Mouse (Mus musculus): ENCODE measurements around the gene Ccnd3. TPM values are rescaled to one million over a fixed set of nuclear protein-coding genes. Genes with fewer than 3 reads are reported as not detected.

Ccnd3 gene
- polyA plus RNA-seq, 1 experiment from 2014 or later = 260 TPM

DNA sequence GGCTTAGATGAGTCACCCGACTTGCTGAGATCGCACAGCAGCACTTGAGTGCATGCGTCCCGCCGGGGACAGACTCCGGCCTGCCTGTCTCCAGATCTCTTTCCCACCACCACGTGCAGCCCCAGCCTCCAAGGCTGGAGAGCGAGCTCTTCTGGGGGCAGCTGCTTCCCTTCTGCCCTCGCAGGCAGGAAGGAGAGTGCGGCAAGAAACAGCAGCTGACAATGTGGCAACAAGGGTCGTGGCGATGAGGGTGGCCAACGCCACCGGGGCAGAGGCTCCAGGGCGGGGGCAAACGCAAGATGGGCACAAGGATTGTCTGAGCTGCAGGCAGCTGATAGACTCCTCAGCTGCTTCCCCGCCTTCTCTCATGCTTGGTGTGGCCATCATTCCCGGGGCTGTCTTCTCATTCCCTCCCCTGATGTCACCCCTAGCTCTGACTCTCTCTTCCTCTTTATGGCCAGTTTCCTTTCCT lies 18.4 kb downstream of the Ccnd3 start:
- peaks cover 15% of the 10 kb centered on the region for H3K4me1 ChIP-seq (ENCODE audit: control insufficient read depth, insufficient read depth, low read length)
- 79% methylated on average over 18 of the region's 18 CpGs for WGBS
- no peaks in the 10 kb centered on the region for H3K27me3 ChIP-seq (ENCODE audit: control insufficient read depth, insufficient read depth, low read length)
- no peaks in the 10 kb centered on the region for H3K9me3 ChIP-seq (ENCODE audit: control insufficient read depth, low read length)
- DNase-seq (ENCODE audit: low spot score) (no peak), ATAC-seq (ENCODE audit: insufficient read depth, low FRiP score, low TSS enrichment) (no peak)
- no peak overlapping the region for H3K4me2 ChIP-seq (ENCODE audit: low read depth)
- H3K9ac ChIP-seq (ENCODE audit: low read length) = peak overlapping the region; percentile 0; the same call in 1 of the 2 replicates
- H3K36me3 ChIP-seq (ENCODE audit: control insufficient read depth, insufficient read depth, low read length) = no peaks in the 10 kb centered on the region
- H3K27ac ChIP-seq (ENCODE audit: low read depth, low read length) = 0 out of 2 replicates have a peak overlapping the region, but pooled peaks have one; percentile 75
- no peak overlapping the region for H3K4me3 ChIP-seq (ENCODE audit: low read depth, low read length)

GRCm38 (mm10) chr17:47524055-47524454 lies 19.2 kb downstream of the Ccnd3 start:
- Histone ChIP-seq H3K27ac (ENCODE audit: low read depth, low read length) (0 out of 2 replicates have a peak overlapping the region, but pooled peaks have one; percentile 20), H3K36me3 (ENCODE audit: control insufficient read depth, insufficient read depth, low read length) (no peaks in the 10 kb centered on the region), H3K4me1 (ENCODE audit: control insufficient read depth, insufficient read depth, low read length) (peaks cover 15% of the 10 kb centered on the region), H3K4me3 (ENCODE audit: low read depth, low read length) (no peak overlapping the region), H3K4me2 (ENCODE audit: low read depth) (no peak overlapping the region), H3K27me3 (ENCODE audit: control insufficient read depth, insufficient read depth, low read length) (no peaks in the 10 kb centered on the region), H3K9ac (ENCODE audit: low read length) (no peak overlapping the region), H3K9me3 (ENCODE audit: control insufficient read depth, low read length) (no peaks in the 10 kb centered on the region)
- no peak for DNase-seq (ENCODE audit: low spot score)
- no peak for ATAC-seq (ENCODE audit: insufficient read depth, low FRiP score, low TSS enrichment)
- 89% methylated on average over 7 of the region's 8 CpGs for WGBS

DNA sequence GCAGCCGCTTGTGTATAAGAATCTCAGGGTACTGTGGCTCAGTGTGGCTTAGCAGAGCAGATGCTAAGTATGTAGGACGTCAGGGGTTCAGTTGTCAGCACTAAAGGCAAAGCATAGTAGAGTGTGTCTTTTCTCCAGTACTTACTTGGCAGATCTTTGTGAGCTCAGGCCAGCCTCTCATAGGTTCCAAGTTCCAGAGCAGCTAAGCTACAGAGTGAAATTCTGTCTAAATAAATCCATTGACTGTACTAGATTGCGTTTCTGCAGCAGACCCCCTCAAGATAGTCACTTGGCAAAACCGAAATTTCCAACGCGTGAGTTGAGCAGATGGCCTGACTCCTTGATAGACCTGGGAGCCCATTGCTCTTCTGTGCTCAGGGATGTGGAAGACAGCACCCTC lies 20.1 kb downstream of the Ccnd3 start:
- peaks cover 15% of the 10 kb centered on the region for H3K4me1 ChIP-seq (ENCODE audit: control insufficient read depth, insufficient read depth, low read length)
- no peaks in the 10 kb centered on the region for H3K9me3 ChIP-seq (ENCODE audit: control insufficient read depth, low read length)
- H3K36me3 ChIP-seq (ENCODE audit: control insufficient read depth, insufficient read depth, low read length) = no peaks in the 10 kb centered on the region
- WGBS = 93% methylated on average over 6 of the region's 6 CpGs
- ATAC-seq (ENCODE audit: insufficient read depth, low FRiP score, low TSS enrichment) = no peak
- H3K27ac ChIP-seq (ENCODE audit: low read depth, low read length) = no peak overlapping the region
- H3K9ac ChIP-seq (ENCODE audit: low read length) = no peak overlapping the region; the same call in 1 of the 2 replicates
- H3K4me2 ChIP-seq (ENCODE audit: low read depth) = no peak overlapping the region
- no peak overlapping the region for H3K4me3 ChIP-seq (ENCODE audit: low read depth, low read length)
- DNase-seq (ENCODE audit: low spot score) = no peak
- no peaks in the 10 kb centered on the region for H3K27me3 ChIP-seq (ENCODE audit: control insufficient read depth, insufficient read depth, low read length)

- H3K4me2 ChIP-seq (ENCODE audit: low read depth) = no peak overlapping the region
- DNase-seq (ENCODE audit: low spot score) (no peak), ATAC-seq (ENCODE audit: insufficient read depth, low FRiP score, low TSS enrichment) (no peak)
- no peaks in the 10 kb centered on the region for H3K36me3 ChIP-seq (ENCODE audit: control insufficient read depth, insufficient read depth, low read length)
- H3K27me3 ChIP-seq (ENCODE audit: control insufficient read depth, insufficient read depth, low read length) = no peaks in the 10 kb centered on the region
- 79% methylated on average over 17 of the region's 17 CpGs for WGBS
- no peaks in the 10 kb centered on the region for H3K9me3 ChIP-seq (ENCODE audit: control insufficient read depth, low read length)
- H3K4me1 ChIP-seq (ENCODE audit: control insufficient read depth, insufficient read depth, low read length) = peaks cover 12% of the 10 kb centered on the region
- H3K27ac ChIP-seq (ENCODE audit: low read depth, low read length) = peak overlapping the region; percentile 58; the same call in 1 of the 2 replicates
- H3K9ac ChIP-seq (ENCODE audit: low read length) = no peak overlapping the region
- H3K4me3 ChIP-seq (ENCODE audit: low read depth, low read length) = no peak overlapping the region
These were observed 22.1 kb downstream of the Ccnd3 start for GRCm38 (mm10) chr17:47526856-47527520.

GRCm38 (mm10) chr17:47527581-47528300 lies 22.9 kb downstream of the Ccnd3 start:
- H3K9me3 ChIP-seq (ENCODE audit: control insufficient read depth, low read length) = no peaks in the 10 kb centered on the region
- peak overlapping the region; percentile 58; the same call in 1 of the 2 replicates for H3K27ac ChIP-seq (ENCODE audit: low read depth, low read length)
- H3K4me1 ChIP-seq (ENCODE audit: control insufficient read depth, insufficient read depth, low read length) = peaks cover 7% of the 10 kb centered on the region; the same call in 1 of the 2 replicates
- no peaks in the 10 kb centered on the region for H3K27me3 ChIP-seq (ENCODE audit: control insufficient read depth, insufficient read depth, low read length)
- ATAC-seq (ENCODE audit: insufficient read depth, low FRiP score, low TSS enrichment) = no peak
- no peak for DNase-seq (ENCODE audit: low spot score)
- no peak overlapping the region for H3K4me3 ChIP-seq (ENCODE audit: low read depth, low read length)
- 0 out of 2 replicates have a peak overlapping the region, but pooled peaks have one; percentile 19 for H3K9ac ChIP-seq (ENCODE audit: low read length)
- H3K36me3 ChIP-seq (ENCODE audit: control insufficient read depth, insufficient read depth, low read length) = no peaks in the 10 kb centered on the region
- WGBS = 53% methylated on average over 10 of the region's 10 CpGs
- no peak overlapping the region for H3K4me2 ChIP-seq (ENCODE audit: low read depth)

- ATAC-seq (ENCODE audit: insufficient read depth, low FRiP score, low TSS enrichment) (no peak), DNase-seq (ENCODE audit: low spot score) (no peak)
- Histone ChIP-seq H3K9ac (ENCODE audit: low read length) (no peak overlapping the region), H3K36me3 (ENCODE audit: control insufficient read depth, insufficient read depth, low read length) (no peaks in the 10 kb centered on the region), H3K9me3 (ENCODE audit: control insufficient read depth, low read length) (no peaks in the 10 kb centered on the region), H3K4me3 (ENCODE audit: low read depth, low read length) (no peak overlapping the region), H3K27ac (ENCODE audit: low read depth, low read length) (no peak overlapping the region), H3K4me2 (ENCODE audit: low read depth) (no peak overlapping the region), H3K4me1 (ENCODE audit: control insufficient read depth, insufficient read depth, low read length) (0 out of 2 replicates have a peak, but pooled peaks cover 4% of the 10 kb centered on the region), H3K27me3 (ENCODE audit: control insufficient read depth, insufficient read depth, low read length) (no peaks in the 10 kb centered on the region)
- WGBS = 77% methylated on average over 8 of the region's 8 CpGs
These were observed 24.1 kb downstream of the Ccnd3 start for GRCm38 (mm10) chr17:47528919-47529318.

GRCm38 (mm10) chr17:47529595-47529994 lies 24.7 kb downstream of the Ccnd3 start:
- Histone ChIP-seq H3K4me1 (ENCODE audit: control insufficient read depth, insufficient read depth, low read length) (0 out of 2 replicates have a peak, but pooled peaks cover 4% of the 10 kb centered on the region), H3K4me3 (ENCODE audit: low read depth, low read length) (no peak overlapping the region), H3K9ac (ENCODE audit: low read length) (no peak overlapping the region), H3K36me3 (ENCODE audit: control insufficient read depth, insufficient read depth, low read length) (no peaks in the 10 kb centered on the region), H3K4me2 (ENCODE audit: low read depth) (no peak overlapping the region), H3K9me3 (ENCODE audit: control insufficient read depth, low read length) (no peaks in the 10 kb centered on the region), H3K27me3 (ENCODE audit: control insufficient read depth, insufficient read depth, low read length) (no peaks in the 10 kb centered on the region), H3K27ac (ENCODE audit: low read depth, low read length) (no peak overlapping the region)
- WGBS = 92% methylated on average over 11 of the region's 11 CpGs
- DNase-seq (ENCODE audit: low spot score) (no peak), ATAC-seq (ENCODE audit: insufficient read depth, low FRiP score, low TSS enrichment) (no peak)

DNA sequence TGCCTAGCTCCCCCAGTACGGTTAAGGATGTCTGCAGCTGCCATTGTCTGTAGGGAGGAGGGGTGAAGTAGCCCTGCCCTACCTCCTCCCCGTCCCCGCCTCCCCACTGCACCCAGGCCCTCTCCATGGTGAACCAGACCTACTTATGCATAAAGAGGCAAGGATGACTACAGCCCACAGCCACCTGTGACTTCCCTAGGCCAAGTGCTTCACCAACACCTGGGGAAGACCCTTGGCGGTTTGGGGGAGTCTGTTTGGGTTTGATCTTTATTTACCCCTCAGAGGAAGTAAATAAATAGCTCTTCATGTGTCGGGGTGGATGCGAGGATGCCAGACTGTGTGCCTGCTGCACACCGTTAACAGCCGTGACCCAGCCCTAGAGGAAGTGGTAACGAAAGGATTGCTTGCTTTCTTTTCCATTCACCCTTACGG lies 26.6 kb downstream of the Ccnd3 start:
- no peak overlapping the region for H3K27ac ChIP-seq (ENCODE audit: low read depth, low read length)
- ATAC-seq (ENCODE audit: insufficient read depth, low FRiP score, low TSS enrichment) (no peak), DNase-seq (ENCODE audit: low spot score) (no peak)
- 0 out of 2 replicates have a peak, but pooled peaks cover 4% of the 10 kb centered on the region for H3K4me1 ChIP-seq (ENCODE audit: control insufficient read depth, insufficient read depth, low read length)
- H3K36me3 ChIP-seq (ENCODE audit: control insufficient read depth, insufficient read depth, low read length) = no peaks in the 10 kb centered on the region
- H3K9me3 ChIP-seq (ENCODE audit: control insufficient read depth, low read length) = no peaks in the 10 kb centered on the region
- H3K27me3 ChIP-seq (ENCODE audit: control insufficient read depth, insufficient read depth, low read length) = no peaks in the 10 kb centered on the region
- no peak overlapping the region for H3K9ac ChIP-seq (ENCODE audit: low read length)
- no peak overlapping the region for H3K4me3 ChIP-seq (ENCODE audit: low read depth, low read length)
- 62% methylated on average over 10 of the region's 10 CpGs for WGBS
- no peak overlapping the region for H3K4me2 ChIP-seq (ENCODE audit: low read depth)
